Mouse (Mus musculus) forelimb bud, embryonic 11.5 days (tissue): ENCODE data around the gene Dchs2.
"Not testable (repeated sequence)": the region's sequence is repeated elsewhere in the genome, so short reads cannot be mapped to it uniquely, and the experiment has no call there.

Experiments
- DNase-seq: peaks from one replicate; pipeline ENCODE4 v3.0.0-alpha.2; 2012; ENCODE audit warnings: low read depth, low spot score

The Dchs2 gene

GRCm38 (mm10) chr3:83127726-83128448, at the start of gene Dchs2:
TSS of gene Dchs2 (plus strand) at chr3:83127948.
- DNase-seq = no peak

- peak; percentile 63 for DNase-seq
These were observed 47.1 kb upstream of the Dchs2 start for GRCm38 (mm10) chr3:83080567-83081055.

- DNase-seq = no peak
These were observed 30.2 kb upstream of the Dchs2 start for GRCm38 (mm10) chr3:83097586-83097985.

GRCm38 (mm10) chr3:83098546-83099034, 29.2 kb upstream of the Dchs2 start:
- no peak for DNase-seq

- DNase-seq = no peak
These were observed 28.6 kb upstream of the Dchs2 start for GRCm38 (mm10) chr3:83099139-83099538.

GRCm38 (mm10) chr3:83099651-83100050, 28.1 kb upstream of the Dchs2 start:
- DNase-seq = no peak

- no peak for DNase-seq
These were observed 25.5 kb upstream of the Dchs2 start for GRCm38 (mm10) chr3:83102286-83102685.

GRCm38 (mm10) chr3:83110163-83110562, 17.6 kb upstream of the Dchs2 start:
- DNase-seq = no peak

GRCm38 (mm10) chr3:83111485-83112261, 16.1 kb upstream of the Dchs2 start:
- DNase-seq = no peak

GRCm38 (mm10) chr3:83112869-83113268, 14.9 kb upstream of the Dchs2 start:
- DNase-seq = no peak

- DNase-seq = no peak
These were observed 12.8 kb upstream of the Dchs2 start for GRCm38 (mm10) chr3:83114946-83115345.

- DNase-seq = no peak
These were observed 10.2 kb upstream of the Dchs2 start for GRCm38 (mm10) chr3:83117592-83117991.

GRCm38 (mm10) chr3:83123945-83124344, 3.8 kb upstream of the Dchs2 start:
- DNase-seq = not testable (repeated sequence)

- no peak for DNase-seq
These were observed 541 bp upstream of the Dchs2 start for GRCm38 (mm10) chr3:83127088-83127725.

- no peak for DNase-seq
These were observed 738 bp downstream of the Dchs2 start for GRCm38 (mm10) chr3:83128449-83128922.

- DNase-seq = no peak
These were observed 1.4 kb downstream of the Dchs2 start for GRCm38 (mm10) chr3:83129151-83129550.

- DNase-seq = no peak
These were observed 8.7 kb downstream of the Dchs2 start for GRCm38 (mm10) chr3:83136413-83136812.

GRCm38 (mm10) chr3:83138820-83139219, 11.1 kb downstream of the Dchs2 start:
- DNase-seq = no peak

- DNase-seq = no peak
These were observed 17.9 kb downstream of the Dchs2 start for GRCm38 (mm10) chr3:83145610-83146009.

GRCm38 (mm10) chr3:83147273-83148054, 19.7 kb downstream of the Dchs2 start:
- no peak for DNase-seq

- no peak for DNase-seq
These were observed 20.3 kb downstream of the Dchs2 start for GRCm38 (mm10) chr3:83148055-83148447.
